Mouse (Mus musculus): ENCODE measurements around the gene Wdpcp. TPM values are rescaled to one million over a fixed set of nuclear protein-coding genes. Genes with fewer than 3 reads are reported as not detected.

Wdpcp gene
- polyA plus RNA-seq, 1 experiment from 2014 or later: 10.7 TPM

GRCm38 (mm10) chr11:21581472-21581871 is 9.4 kb downstream of the Wdpcp start:
- no peak for ATAC-seq (ENCODE audit: insufficient number of reproducible peaks, insufficient read depth, low FRiP score, low read depth)
- Histone ChIP-seq H3K4me1 (ENCODE audit: control insufficient read depth, insufficient read depth, low read length) (0 out of 2 replicates have a peak, but pooled peaks cover 3% of the 10 kb centered on the region), H3K4me2 (replicated peaks; ENCODE audit: low read depth, low read length) (no peak overlapping the region), H3K9me3 (ENCODE audit: control insufficient read depth, low read depth, low read length) (no peaks in the 10 kb centered on the region), H3K9ac (replicated peaks; ENCODE audit: low read depth, low read length) (no peak overlapping the region), H3K4me3 (ENCODE audit: low read depth, low read length) (no peak overlapping the region), H3K27ac (ENCODE audit: low read length) (no peak overlapping the region), H3K36me3 (ENCODE audit: control insufficient read depth, insufficient read depth, low read length) (no peaks in the 10 kb centered on the region), H3K27me3 (ENCODE audit: control insufficient read depth, insufficient read depth, low read length) (no peaks in the 10 kb centered on the region)
- WGBS: 68% methylated on average over 7 of the region's 7 CpGs

GRCm38 (mm10) chr11:21583286-21583685 is 11.3 kb downstream of the Wdpcp start:
- Histone ChIP-seq H3K4me3 (ENCODE audit: low read depth, low read length) (no peak overlapping the region), H3K27ac (ENCODE audit: low read length) (no peak overlapping the region), H3K36me3 (ENCODE audit: control insufficient read depth, insufficient read depth, low read length) (no peaks in the 10 kb centered on the region), H3K9me3 (ENCODE audit: control insufficient read depth, low read depth, low read length) (no peaks in the 10 kb centered on the region), H3K4me1 (ENCODE audit: control insufficient read depth, insufficient read depth, low read length) (0 out of 2 replicates have a peak, but pooled peaks cover 3% of the 10 kb centered on the region), H3K27me3 (ENCODE audit: control insufficient read depth, insufficient read depth, low read length) (no peaks in the 10 kb centered on the region), H3K4me2 (replicated peaks; ENCODE audit: low read depth, low read length) (no peak overlapping the region), H3K9ac (replicated peaks; ENCODE audit: low read depth, low read length) (no peak overlapping the region)
- no peak for ATAC-seq (ENCODE audit: insufficient number of reproducible peaks, insufficient read depth, low FRiP score, low read depth)
- 57% methylated on average over 1 of the region's 1 CpGs for WGBS

DNA sequence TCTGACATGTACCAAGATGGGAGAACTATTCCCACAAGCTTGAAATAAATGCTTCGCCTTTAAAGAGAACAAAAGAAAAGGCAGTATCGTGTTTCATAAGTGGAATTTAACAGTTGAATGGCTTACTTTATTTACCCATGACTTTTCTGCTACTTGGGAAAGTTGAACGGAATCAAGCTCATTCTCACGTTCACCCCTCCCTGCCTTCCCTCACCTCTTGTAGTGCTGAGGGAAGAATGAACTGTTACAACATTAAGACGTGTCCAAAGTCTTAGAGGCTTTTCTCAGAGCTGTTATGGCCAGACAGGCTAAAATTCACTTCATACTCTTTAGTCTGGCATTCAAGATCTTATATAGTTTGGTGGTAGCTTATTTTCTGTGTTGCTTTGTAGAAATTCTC is 30.5 kb downstream of the Wdpcp start:
- Histone ChIP-seq H3K27me3 (ENCODE audit: control insufficient read depth, insufficient read depth, low read length) (no peaks in the 10 kb centered on the region), H3K4me1 (ENCODE audit: control insufficient read depth, insufficient read depth, low read length) (no peaks in the 10 kb centered on the region), H3K4me2 (replicated peaks; ENCODE audit: low read depth, low read length) (no peak overlapping the region), H3K36me3 (ENCODE audit: control insufficient read depth, insufficient read depth, low read length) (no peaks in the 10 kb centered on the region), H3K4me3 (ENCODE audit: low read depth, low read length) (no peak overlapping the region), H3K9ac (replicated peaks; ENCODE audit: low read depth, low read length) (no peak overlapping the region), H3K27ac (ENCODE audit: low read length) (no peak overlapping the region), H3K9me3 (ENCODE audit: control insufficient read depth, low read depth, low read length) (no peaks in the 10 kb centered on the region)
- 55% methylated on average over 5 of the region's 5 CpGs for WGBS
- no peak for ATAC-seq (ENCODE audit: insufficient number of reproducible peaks, insufficient read depth, low FRiP score, low read depth)

DNA sequence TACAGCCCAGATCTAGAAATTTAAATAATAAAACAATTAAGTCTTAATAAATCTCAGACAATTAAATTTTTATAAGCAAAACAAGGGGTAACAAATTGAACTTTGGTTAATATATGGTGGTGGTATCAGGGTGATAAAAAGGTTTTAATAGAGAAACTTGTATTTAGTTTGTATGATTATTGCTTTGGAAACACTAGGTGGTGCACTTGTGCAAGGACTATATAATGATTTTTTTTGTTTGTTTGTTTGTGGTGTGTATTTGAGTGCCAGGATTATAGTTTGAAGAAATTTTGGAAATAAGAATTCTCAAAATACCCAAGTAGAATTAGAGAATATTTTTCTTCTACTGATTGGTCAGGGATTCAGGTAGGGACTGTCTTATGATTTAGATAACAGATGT is 43.9 kb downstream of the Wdpcp start:
- no peak overlapping the region for H3K4me2 ChIP-seq (replicated peaks; ENCODE audit: low read depth, low read length)
- H3K4me1 ChIP-seq (ENCODE audit: control insufficient read depth, insufficient read depth, low read length): no peaks in the 10 kb centered on the region
- no peak overlapping the region for H3K27ac ChIP-seq (ENCODE audit: low read length)
- H3K4me3 ChIP-seq (ENCODE audit: low read depth, low read length): no peak overlapping the region
- no peak overlapping the region for H3K9ac ChIP-seq (replicated peaks; ENCODE audit: low read depth, low read length)
- H3K36me3 ChIP-seq (ENCODE audit: control insufficient read depth, insufficient read depth, low read length): no peaks in the 10 kb centered on the region
- H3K27me3 ChIP-seq (ENCODE audit: control insufficient read depth, insufficient read depth, low read length): no peaks in the 10 kb centered on the region
- ATAC-seq (ENCODE audit: insufficient number of reproducible peaks, insufficient read depth, low FRiP score, low read depth): no peak
- H3K9me3 ChIP-seq (ENCODE audit: control insufficient read depth, low read depth, low read length): no peaks in the 10 kb centered on the region

DNA sequence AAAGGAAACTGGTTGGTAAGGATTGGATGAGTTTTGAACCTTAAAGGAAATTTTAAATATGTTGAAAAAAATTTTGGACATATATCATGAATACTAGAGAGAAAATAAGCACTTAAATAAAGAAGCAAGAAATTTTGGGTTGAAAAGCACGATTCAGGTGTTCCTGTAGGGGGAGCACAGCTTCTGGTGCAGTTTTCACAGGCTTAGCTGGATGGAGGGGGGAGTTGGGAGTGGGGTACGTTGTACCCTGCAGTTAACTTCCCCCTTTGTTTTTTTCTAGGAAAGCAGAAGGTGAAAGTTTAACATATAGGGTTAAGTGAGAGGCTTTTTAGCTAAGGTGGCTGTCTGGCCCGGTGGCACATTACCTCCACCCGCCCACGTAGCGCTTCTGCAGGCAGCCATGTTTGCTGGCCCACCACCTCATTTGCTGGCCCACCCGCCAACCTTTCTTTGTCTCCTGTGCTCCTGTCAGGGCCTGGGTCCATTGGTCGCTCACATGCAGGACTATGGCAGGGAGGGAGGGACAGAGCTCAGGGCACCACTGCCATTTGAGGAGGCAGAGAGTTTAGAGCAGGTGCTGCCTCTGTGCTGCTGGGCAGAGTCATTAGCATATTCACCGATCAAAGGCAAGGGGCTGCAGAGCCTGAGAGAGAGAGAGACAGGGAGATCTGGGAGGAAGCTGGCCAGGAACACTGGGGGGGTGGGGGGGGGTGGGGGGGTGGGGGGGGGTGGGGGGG is 62.3 kb downstream of the Wdpcp start:
- H3K4me1 ChIP-seq (ENCODE audit: control insufficient read depth, insufficient read depth, low read length): no peaks in the 10 kb centered on the region
- no peaks in the 10 kb centered on the region for H3K36me3 ChIP-seq (ENCODE audit: control insufficient read depth, insufficient read depth, low read length)
- WGBS: 69% methylated on average over 9 of the region's 9 CpGs
- H3K4me3 ChIP-seq (ENCODE audit: low read depth, low read length): no peak overlapping the region
- no peaks in the 10 kb centered on the region for H3K27me3 ChIP-seq (ENCODE audit: control insufficient read depth, insufficient read depth, low read length)
- no peak overlapping the region for H3K9ac ChIP-seq (replicated peaks; ENCODE audit: low read depth, low read length)
- no peak overlapping the region for H3K27ac ChIP-seq (ENCODE audit: low read length)
- H3K4me2 ChIP-seq (replicated peaks; ENCODE audit: low read depth, low read length): no peak overlapping the region
- no peak for ATAC-seq (ENCODE audit: insufficient number of reproducible peaks, insufficient read depth, low FRiP score, low read depth)
- no peaks in the 10 kb centered on the region for H3K9me3 ChIP-seq (ENCODE audit: control insufficient read depth, low read depth, low read length)

DNA sequence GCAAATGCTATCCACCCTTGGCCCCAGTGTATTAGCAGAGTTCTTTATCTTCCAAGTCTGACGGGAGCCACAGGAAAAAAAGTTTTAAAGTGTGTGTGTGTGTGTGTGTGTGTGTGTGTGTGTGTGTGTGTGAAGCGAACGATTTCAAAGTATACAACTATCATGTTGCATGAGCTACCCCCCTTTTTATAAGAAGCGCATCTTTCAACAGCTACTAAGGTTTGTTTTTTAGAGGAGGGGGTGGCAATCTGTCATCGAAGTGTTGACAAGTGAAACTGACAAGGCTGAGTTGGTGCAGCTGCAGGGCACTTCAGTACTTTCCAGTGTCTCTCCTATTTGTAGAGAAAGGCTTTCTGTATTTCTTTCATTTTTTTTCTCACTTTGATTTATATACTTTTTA is 66.3 kb downstream of the Wdpcp start:
- no peaks in the 10 kb centered on the region for H3K9me3 ChIP-seq (ENCODE audit: control insufficient read depth, low read depth, low read length)
- H3K36me3 ChIP-seq (ENCODE audit: control insufficient read depth, insufficient read depth, low read length): no peaks in the 10 kb centered on the region
- H3K27me3 ChIP-seq (ENCODE audit: control insufficient read depth, insufficient read depth, low read length): no peaks in the 10 kb centered on the region
- H3K9ac ChIP-seq (replicated peaks; ENCODE audit: low read depth, low read length): no peak overlapping the region
- 6% methylated on average over 5 of the region's 5 CpGs for WGBS
- H3K4me1 ChIP-seq (ENCODE audit: control insufficient read depth, insufficient read depth, low read length): no peaks in the 10 kb centered on the region
- ATAC-seq (ENCODE audit: insufficient number of reproducible peaks, insufficient read depth, low FRiP score, low read depth): no peak
- no peak overlapping the region for H3K4me2 ChIP-seq (replicated peaks; ENCODE audit: low read depth, low read length)
- H3K27ac ChIP-seq (ENCODE audit: low read length): no peak overlapping the region
- no peak overlapping the region for H3K4me3 ChIP-seq (ENCODE audit: low read depth, low read length)

GRCm38 (mm10) chr11:21639534-21639933 is 67.5 kb downstream of the Wdpcp start:
- 22% methylated on average over 2 of the region's 2 CpGs for WGBS
- Histone ChIP-seq H3K27me3 (ENCODE audit: control insufficient read depth, insufficient read depth, low read length) (no peaks in the 10 kb centered on the region), H3K4me3 (ENCODE audit: low read depth, low read length) (no peak overlapping the region), H3K4me1 (ENCODE audit: control insufficient read depth, insufficient read depth, low read length) (no peaks in the 10 kb centered on the region), H3K9me3 (ENCODE audit: control insufficient read depth, low read depth, low read length) (no peaks in the 10 kb centered on the region), H3K4me2 (replicated peaks; ENCODE audit: low read depth, low read length) (no peak overlapping the region), H3K9ac (replicated peaks; ENCODE audit: low read depth, low read length) (no peak overlapping the region), H3K36me3 (ENCODE audit: control insufficient read depth, insufficient read depth, low read length) (no peaks in the 10 kb centered on the region), H3K27ac (ENCODE audit: low read length) (no peak overlapping the region)
- ATAC-seq (ENCODE audit: insufficient number of reproducible peaks, insufficient read depth, low FRiP score, low read depth): no peak

DNA sequence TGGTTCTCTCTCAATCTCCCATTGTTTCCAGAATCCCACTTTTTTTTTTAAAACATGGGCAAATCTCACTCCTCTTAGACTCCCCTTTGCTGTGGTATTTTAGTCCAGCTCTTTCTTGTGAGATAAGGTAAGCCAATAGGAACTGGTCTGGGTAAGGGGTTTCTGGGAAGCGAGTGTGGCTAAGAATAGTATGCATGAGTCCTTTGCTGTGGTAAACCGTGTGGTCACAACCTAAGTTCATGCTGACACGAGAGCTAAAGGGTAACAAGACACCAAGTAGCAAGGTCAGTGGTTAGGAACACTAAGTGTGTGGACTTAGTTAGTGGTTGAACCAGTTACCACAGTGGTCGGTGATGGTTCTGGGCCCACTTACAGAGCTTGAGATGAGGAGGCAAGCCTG is 72.2 kb downstream of the Wdpcp start:
- 63% methylated on average over 4 of the region's 4 CpGs for WGBS
- H3K4me1 ChIP-seq (ENCODE audit: control insufficient read depth, insufficient read depth, low read length): no peaks in the 10 kb centered on the region
- H3K9me3 ChIP-seq (ENCODE audit: control insufficient read depth, low read depth, low read length): no peaks in the 10 kb centered on the region
- H3K9ac ChIP-seq (replicated peaks; ENCODE audit: low read depth, low read length): no peak overlapping the region
- no peak for ATAC-seq (ENCODE audit: insufficient number of reproducible peaks, insufficient read depth, low FRiP score, low read depth)
- no peaks in the 10 kb centered on the region for H3K36me3 ChIP-seq (ENCODE audit: control insufficient read depth, insufficient read depth, low read length)
- H3K27me3 ChIP-seq (ENCODE audit: control insufficient read depth, insufficient read depth, low read length): no peaks in the 10 kb centered on the region
- no peak overlapping the region for H3K27ac ChIP-seq (ENCODE audit: low read length)
- no peak overlapping the region for H3K4me3 ChIP-seq (ENCODE audit: low read depth, low read length)
- no peak overlapping the region for H3K4me2 ChIP-seq (replicated peaks; ENCODE audit: low read depth, low read length)

DNA sequence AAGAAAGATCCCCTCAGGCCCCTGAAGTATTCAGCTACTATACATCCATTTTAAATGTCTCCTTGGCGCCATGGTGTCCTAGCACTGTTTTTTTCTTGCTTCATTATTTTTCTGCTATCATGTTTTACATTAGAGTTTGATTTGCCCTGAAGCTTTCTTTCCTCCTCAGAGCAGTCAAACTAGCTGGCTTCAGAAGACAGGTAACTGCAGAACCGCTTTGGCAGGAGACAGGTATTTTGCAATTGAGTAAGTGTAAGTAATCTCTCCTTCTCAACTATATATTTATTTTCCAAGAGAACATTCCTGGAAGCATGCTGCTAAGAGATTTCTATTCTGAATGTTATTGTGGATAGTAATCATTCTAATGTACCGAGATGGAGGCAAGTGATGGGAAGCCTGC is 74.1 kb downstream of the Wdpcp start:
- no peaks in the 10 kb centered on the region for H3K4me1 ChIP-seq (ENCODE audit: control insufficient read depth, insufficient read depth, low read length)
- H3K4me3 ChIP-seq (ENCODE audit: low read depth, low read length): no peak overlapping the region
- no peaks in the 10 kb centered on the region for H3K9me3 ChIP-seq (ENCODE audit: control insufficient read depth, low read depth, low read length)
- H3K36me3 ChIP-seq (ENCODE audit: control insufficient read depth, insufficient read depth, low read length): no peaks in the 10 kb centered on the region
- 80% methylated on average over 3 of the region's 3 CpGs for WGBS
- no peak overlapping the region for H3K27ac ChIP-seq (ENCODE audit: low read length)
- no peak overlapping the region for H3K9ac ChIP-seq (replicated peaks; ENCODE audit: low read depth, low read length)
- ATAC-seq (ENCODE audit: insufficient number of reproducible peaks, insufficient read depth, low FRiP score, low read depth): no peak
- H3K27me3 ChIP-seq (ENCODE audit: control insufficient read depth, insufficient read depth, low read length): no peaks in the 10 kb centered on the region
- H3K4me2 ChIP-seq (replicated peaks; ENCODE audit: low read depth, low read length): no peak overlapping the region
